Mouse (Mus musculus) heart, embryonic 13.5 days (tissue): ENCODE measurements around the gene Rufy3. TPM values are rescaled to one million over a fixed set of nuclear protein-coding genes. Genes with fewer than 3 reads are reported as not detected.
A peak's percentile ranks its signal among the peaks of the same experiment; 100 is the strongest.

Experiments used
- ATAC-seq: fragments of 200-750 bp; cut with Nextera tagmentation; 2 replicates; pipeline ENCODE4 v1.8.0; 2017; ENCODE audit warnings: moderate TSS enrichment; ENCODE audit not compliant: insufficient number of reproducible peaks, low FRiP score, low TSS enrichment; ENCODE audit errors: extremely low read depth
- H3K27ac ChIP-seq: fragments of 300-500 bp; sonication (generic); replicated peaks from 2 replicates; pipeline ENCODE4 v1.5.1; 2015; ENCODE audit warnings: moderate library complexity, mild to moderate bottlenecking, inconsistent platforms
- H3K27me3 ChIP-seq: fragments of 300-500 bp; sonication (generic); replicated peaks from 2 replicates; pipeline ENCODE4 v1.6.1; 2015; ENCODE audit warnings: mild to moderate bottlenecking, inconsistent platforms
- H3K36me3 ChIP-seq: fragments of 300-500 bp; sonication (generic); 2 replicates; pipeline ENCODE4 v1.6.1; 2015; ENCODE audit warnings: mild to moderate bottlenecking, inconsistent platforms
- H3K4me1 ChIP-seq: fragments of 300-500 bp; sonication (generic); 2 replicates; pipeline ENCODE4 v1.6.1; 2015; ENCODE audit warnings: inconsistent platforms
- H3K4me2 ChIP-seq: fragments of 300-500 bp; sonication (generic); 2 replicates; pipeline ENCODE4 v1.6.1; 2015; ENCODE audit warnings: inconsistent platforms, mild to moderate bottlenecking, moderate library complexity
- H3K4me3 ChIP-seq: fragments of 300-500 bp; sonication (generic); 2 replicates; pipeline ENCODE4 v1.5.1; 2015; ENCODE audit warnings: moderate library complexity, mild to moderate bottlenecking, inconsistent platforms
- H3K9ac ChIP-seq: fragments of 300-500 bp; sonication (generic); 2 replicates; pipeline ENCODE4 v1.6.1; 2015; ENCODE audit warnings: inconsistent platforms, mild to moderate bottlenecking, moderate library complexity
- H3K9me3 ChIP-seq: fragments of 300-500 bp; sonication (generic); 2 replicates; pipeline ENCODE4 v1.6.1; 2016; ENCODE audit warnings: inconsistent platforms
- WGBS: fragments of 180-500 bp; shearing (Covaris S2); methylation state at CpG from one replicate; pipeline ENCODE4 v1.1.7; 2015; ENCODE audit warnings: mixed read lengths; 5-methylcytosine and 5-hydroxymethylcytosine counted together
- polyA plus RNA-seq: library from polyadenylated mRNA; unstranded; fragments of >200 nt; fragmentation: Nextera tagmentation; extraction: Ambion mirVana; gene quantifications from 2 replicates; pipeline ENCODE4 v1.2.1, GENCODE M21; 2015

Rufy3 gene
- polyA plus RNA-seq, 1 experiment from 2014 or later = 8.5 TPM

- H3K27ac ChIP-seq = no peak overlapping the region
- peaks cover 9% of the 10 kb centered on the region; the same call in 1 of the 2 replicates for H3K4me1 ChIP-seq
- 81% methylated on average over 2 of the region's 2 CpGs for WGBS
- no peaks in the 10 kb centered on the region for H3K36me3 ChIP-seq
- H3K9ac ChIP-seq = no peak overlapping the region
- no peaks in the 10 kb centered on the region for H3K9me3 ChIP-seq
- no peak overlapping the region for H3K4me2 ChIP-seq
- no peak overlapping the region for H3K4me3 ChIP-seq
- H3K27me3 ChIP-seq = no peaks in the 10 kb centered on the region
- ATAC-seq = no peak
These were observed 37.2 kb downstream of the Rufy3 start for GRCm38 (mm10) chr5:88602030-88602429.

- Histone ChIP-seq H3K36me3 (no peaks in the 10 kb centered on the region), H3K4me1 (peaks cover 9% of the 10 kb centered on the region; the same call in 1 of the 2 replicates), H3K27ac (no peak overlapping the region), H3K4me3 (no peak overlapping the region), H3K27me3 (no peaks in the 10 kb centered on the region), H3K4me2 (no peak overlapping the region), H3K9me3 (no peaks in the 10 kb centered on the region), H3K9ac (no peak overlapping the region)
- 86% methylated on average over 3 of the region's 3 CpGs for WGBS
- no peak for ATAC-seq
These were observed 37.9 kb downstream of the Rufy3 start for GRCm38 (mm10) chr5:88602713-88603112.

- no peak for ATAC-seq
- Histone ChIP-seq H3K27me3 (no peaks in the 10 kb centered on the region), H3K27ac (no peak overlapping the region), H3K4me1 (peaks cover 9% of the 10 kb centered on the region; the same call in 1 of the 2 replicates), H3K4me3 (no peak overlapping the region), H3K9ac (no peak overlapping the region), H3K9me3 (no peaks in the 10 kb centered on the region), H3K36me3 (no peaks in the 10 kb centered on the region), H3K4me2 (no peak overlapping the region)
- WGBS = 88% methylated on average over 3 of the region's 3 CpGs
These were observed 39.2 kb downstream of the Rufy3 start for GRCm38 (mm10) chr5:88604046-88604445.

DNA sequence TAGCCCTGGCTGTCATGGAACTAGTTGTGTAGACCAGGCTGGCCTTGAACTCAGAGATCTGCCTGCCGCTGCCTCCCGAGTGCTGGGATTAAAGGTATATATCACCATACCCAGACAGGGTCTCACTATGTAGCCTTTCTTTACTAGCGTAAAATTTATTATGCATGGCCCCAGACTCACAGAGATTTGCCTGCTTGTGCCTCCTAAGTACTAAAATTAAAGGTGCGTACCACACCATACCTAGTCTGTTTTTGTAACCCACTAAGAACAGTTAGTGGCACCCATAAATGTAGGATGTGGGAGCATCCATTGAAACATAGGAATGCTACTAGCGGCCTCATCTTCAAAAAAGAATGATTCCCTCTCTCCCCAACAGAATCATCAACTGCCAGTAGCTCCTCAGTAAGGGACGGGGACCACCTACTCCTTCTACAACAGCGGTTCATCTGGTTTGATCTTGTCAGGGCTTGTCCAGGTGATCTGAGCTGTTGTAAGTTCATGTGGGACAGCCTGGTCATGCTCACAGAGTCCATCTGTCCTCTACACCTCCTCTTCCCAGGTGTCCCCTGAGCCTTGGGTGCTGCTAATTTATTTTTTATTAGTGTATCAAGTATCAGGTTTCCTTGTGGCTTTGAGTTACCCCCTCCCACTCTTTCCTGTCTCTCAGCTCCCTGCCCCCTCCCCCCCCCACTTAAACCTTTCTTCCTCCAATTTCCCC is 40.0 kb downstream of the Rufy3 start:
- no peak overlapping the region for H3K4me3 ChIP-seq
- 86% methylated on average over 7 of the region's 7 CpGs for WGBS

GRCm38 (mm10) chr5:88614129-88614528 is 49.3 kb downstream of the Rufy3 start:
- Histone ChIP-seq H3K27me3 (no peaks in the 10 kb centered on the region), H3K27ac (no peak overlapping the region), H3K9ac (no peak overlapping the region), H3K36me3 (peaks cover 39% of the 10 kb centered on the region), H3K9me3 (no peaks in the 10 kb centered on the region), H3K4me1 (no peaks in the 10 kb centered on the region), H3K4me2 (no peak overlapping the region), H3K4me3 (no peak overlapping the region)
- WGBS = 87% methylated on average over 1 of the region's 1 CpGs
- ATAC-seq = no peak

More for the DNA sequence above, 40.0 kb downstream of the Rufy3 start:
- Histone ChIP-seq H3K4me2 (no peak overlapping the region), H3K27ac (no peak overlapping the region), H3K27me3 (no peaks in the 10 kb centered on the region), H3K9me3 (no peaks in the 10 kb centered on the region), H3K36me3 (no peaks in the 10 kb centered on the region), H3K4me1 (peaks cover 9% of the 10 kb centered on the region; the same call in 1 of the 2 replicates), H3K9ac (no peak overlapping the region)
- no peak for ATAC-seq

- H3K36me3 ChIP-seq = peaks cover 60% of the 10 kb centered on the region
- ATAC-seq = no peak
- H3K9ac ChIP-seq = no peak overlapping the region
- H3K27ac ChIP-seq = no peak overlapping the region
- no peak overlapping the region for H3K4me3 ChIP-seq
- no peaks in the 10 kb centered on the region for H3K4me1 ChIP-seq
- no peak overlapping the region for H3K4me2 ChIP-seq
- H3K27me3 ChIP-seq = no peaks in the 10 kb centered on the region
- WGBS = 76% methylated on average over 4 of the region's 4 CpGs
- no peaks in the 10 kb centered on the region for H3K9me3 ChIP-seq
These were observed 52.1 kb downstream of the Rufy3 start for GRCm38 (mm10) chr5:88616988-88617387.

GRCm38 (mm10) chr5:88627545-88627944 is 62.7 kb downstream of the Rufy3 start:
- no peak for ATAC-seq
- no peak overlapping the region for H3K9ac ChIP-seq
- H3K4me3 ChIP-seq = no peak overlapping the region
- no peak overlapping the region for H3K4me2 ChIP-seq
- peaks cover 44% of the 10 kb centered on the region for H3K36me3 ChIP-seq
- WGBS = 67% methylated on average over 4 of the region's 4 CpGs
- no peaks in the 10 kb centered on the region for H3K27me3 ChIP-seq
- H3K4me1 ChIP-seq = peaks cover 12% of the 10 kb centered on the region
- H3K27ac ChIP-seq = no peak overlapping the region
- no peaks in the 10 kb centered on the region for H3K9me3 ChIP-seq

DNA sequence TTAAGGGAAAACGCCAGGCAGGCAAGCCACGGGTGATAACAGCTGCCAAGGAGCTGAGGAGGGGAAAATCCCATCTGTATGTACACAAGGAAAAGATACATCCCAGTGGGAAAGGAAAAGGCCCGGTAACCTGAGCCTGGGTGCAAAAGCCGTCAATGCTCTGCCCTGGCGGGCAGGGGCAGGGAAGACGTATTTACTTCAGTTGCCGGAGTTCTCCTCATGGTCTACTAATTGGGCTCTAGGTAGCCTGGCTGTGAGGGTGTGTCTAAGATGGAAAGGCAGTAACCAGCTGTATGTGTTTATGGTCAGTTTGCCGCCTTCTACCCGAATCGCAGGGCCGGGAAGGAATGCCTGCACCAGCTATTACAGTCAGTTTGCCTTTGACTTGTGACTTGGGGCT is 64.3 kb downstream of the Rufy3 start:
- ATAC-seq = no peak
- H3K9ac ChIP-seq = no peak overlapping the region
- peaks cover 57% of the 10 kb centered on the region for H3K36me3 ChIP-seq
- H3K9me3 ChIP-seq = no peaks in the 10 kb centered on the region
- no peaks in the 10 kb centered on the region for H3K27me3 ChIP-seq
- no peak overlapping the region for H3K27ac ChIP-seq
- H3K4me3 ChIP-seq = no peak overlapping the region
- H3K4me1 ChIP-seq = peaks cover 12% of the 10 kb centered on the region
- no peak overlapping the region for H3K4me2 ChIP-seq
- WGBS = 82% methylated on average over 11 of the region's 11 CpGs

- H3K27ac ChIP-seq = no peak overlapping the region
- H3K27me3 ChIP-seq = no peaks in the 10 kb centered on the region
- peaks cover 12% of the 10 kb centered on the region for H3K4me1 ChIP-seq
- H3K36me3 ChIP-seq = peaks cover 63% of the 10 kb centered on the region
- no peaks in the 10 kb centered on the region for H3K9me3 ChIP-seq
- ATAC-seq = no peak
- H3K4me3 ChIP-seq = no peak overlapping the region
- H3K9ac ChIP-seq = no peak overlapping the region
- WGBS = 71% methylated on average over 8 of the region's 8 CpGs
- H3K4me2 ChIP-seq = no peak overlapping the region
These were observed 65.1 kb downstream of the Rufy3 start for GRCm38 (mm10) chr5:88629987-88630386.

- H3K4me2 ChIP-seq = no peak overlapping the region
- peak overlapping the region; percentile 3; the same call in 1 of the 2 replicates for H3K27ac ChIP-seq
- no peaks in the 10 kb centered on the region for H3K9me3 ChIP-seq
- no peak overlapping the region for H3K9ac ChIP-seq
- H3K4me1 ChIP-seq = peaks cover 12% of the 10 kb centered on the region
- H3K4me3 ChIP-seq = no peak overlapping the region
- peaks cover 71% of the 10 kb centered on the region for H3K36me3 ChIP-seq
- WGBS = 56% methylated on average over 3 of the region's 3 CpGs
- ATAC-seq = no peak
- no peaks in the 10 kb centered on the region for H3K27me3 ChIP-seq
These were observed 66.0 kb downstream of the Rufy3 start for GRCm38 (mm10) chr5:88630883-88631282.

- Histone ChIP-seq H3K9me3 (no peaks in the 10 kb centered on the region), H3K4me3 (no peak overlapping the region), H3K36me3 (peaks cover 73% of the 10 kb centered on the region), H3K4me1 (peaks cover 12% of the 10 kb centered on the region), H3K27me3 (no peaks in the 10 kb centered on the region), H3K9ac (no peak overlapping the region), H3K27ac (0 out of 2 replicates have a peak overlapping the region, but pooled peaks have one; percentile 12), H3K4me2 (no peak overlapping the region)
- WGBS = 59% methylated on average over 5 of the region's 5 CpGs
- no peak for ATAC-seq
These were observed 66.7 kb downstream of the Rufy3 start for GRCm38 (mm10) chr5:88631545-88631944.

GRCm38 (mm10) chr5:88632463-88632862 is 67.6 kb downstream of the Rufy3 start:
- Histone ChIP-seq H3K4me1 (peaks cover 12% of the 10 kb centered on the region), H3K27me3 (no peaks in the 10 kb centered on the region), H3K9me3 (no peaks in the 10 kb centered on the region), H3K4me3 (no peak overlapping the region), H3K36me3 (peaks cover 79% of the 10 kb centered on the region), H3K4me2 (no peak overlapping the region), H3K27ac (no peak overlapping the region), H3K9ac (no peak overlapping the region)
- no peak for ATAC-seq
- WGBS = 92% methylated on average over 9 of the region's 9 CpGs
